Mouse (Mus musculus) right cerebral cortex, adult 2 months (tissue): ENCODE results near the gene Sec11a.
"Not testable (repeated sequence)": the region's sequence is repeated elsewhere in the genome, so short reads cannot be mapped to it uniquely, and the experiment has no call there.

Source experiments
- DNase-seq, 2 experiments: peaks; one replicate each; pipeline ENCODE4 v3.0.0; 2021 to 2022; ENCODE audit warnings: low spot score in 2 of 2

Gene Sec11a

GRCm38 (mm10) chr7:80947445-80948350 lies at the start of gene Sec11a:
Sec11a (minus strand) TSS chr7:80947780.
- peak; percentile 95 to 98 for DNase-seq

- no peak for DNase-seq
These were observed 47.9 kb upstream of the Sec11a start for GRCm38 (mm10) chr7:80995266-80996146.

GRCm38 (mm10) chr7:80994663-80995005 lies 47.1 kb upstream of the Sec11a start:
- no peak for DNase-seq

- DNase-seq, result peak in 1 of 2 experiments; percentile 14
These were observed 46.5 kb upstream of the Sec11a start for GRCm38 (mm10) chr7:80993834-80994662.

- peak; percentile 50 to 70 for DNase-seq
These were observed 45.6 kb upstream of the Sec11a start, which contains the start of gene Zfp592 for GRCm38 (mm10) chr7:80992980-80993833. Zfp592 (plus strand) TSS chr7:80993681.

GRCm38 (mm10) chr7:80992631-80992979 lies 45.0 kb upstream of the Sec11a start:
- DNase-seq, result peak in 1 of 2 experiments; percentile 16

- no peak for DNase-seq
These were observed 44.5 kb upstream of the Sec11a start for GRCm38 (mm10) chr7:80992063-80992462.

- no peak for DNase-seq
These were observed 44.0 kb upstream of the Sec11a start for GRCm38 (mm10) chr7:80991589-80991988.

- no peak for DNase-seq
These were observed 42.7 kb upstream of the Sec11a start for GRCm38 (mm10) chr7:80990276-80990675.

- no peak for DNase-seq
These were observed 40.4 kb upstream of the Sec11a start for GRCm38 (mm10) chr7:80987805-80988625.

GRCm38 (mm10) chr7:80986458-80987187 lies 39.0 kb upstream of the Sec11a start:
- no peak for DNase-seq

- DNase-seq, result no peak
These were observed 33.0 kb upstream of the Sec11a start for GRCm38 (mm10) chr7:80980566-80980965.

GRCm38 (mm10) chr7:80973638-80974015 lies 26.0 kb upstream of the Sec11a start:
- not testable (repeated sequence) for DNase-seq

- not testable (repeated sequence) for DNase-seq
These were observed 25.5 kb upstream of the Sec11a start for GRCm38 (mm10) chr7:80972920-80973637.

GRCm38 (mm10) chr7:80972082-80972481 lies 24.5 kb upstream of the Sec11a start:
- no peak for DNase-seq

GRCm38 (mm10) chr7:80971419-80971818 lies 23.8 kb upstream of the Sec11a start:
- no peak for DNase-seq

- DNase-seq, result no peak
These were observed 23.3 kb upstream of the Sec11a start for GRCm38 (mm10) chr7:80970913-80971312.

- DNase-seq, result no peak
These were observed 15.2 kb upstream of the Sec11a start for GRCm38 (mm10) chr7:80962799-80963198.
